Mouse (Mus musculus) limb, embryonic 14.5 days (tissue): ENCODE results near the gene Smarce1. TPM values are rescaled to one million over a fixed set of nuclear protein-coding genes. Genes with fewer than 3 reads are reported as not detected.

Experiments used
- ATAC-seq: fragments of 200-750 bp; cut with Nextera tagmentation; 2 replicates; pipeline ENCODE4 v1.8.0; 2017; ENCODE audit warnings: low read depth, moderate number of reproducible peaks, moderate TSS enrichment; ENCODE audit not compliant: low FRiP score
- DNase-seq: peaks from one replicate; pipeline ENCODE4 v3.0.0-alpha.2; 2015; ENCODE audit warnings: low spot score
- H3K27ac ChIP-seq: fragments of 300-500 bp; sonication (generic); replicated peaks from 2 replicates; pipeline ENCODE4 v1.5.1; 2014; ENCODE audit warnings: low read depth, mild to moderate bottlenecking, low read length, moderate library complexity, mixed read lengths
- H3K27me3 ChIP-seq: fragments of 300-500 bp; sonication (generic); 2 replicates; pipeline ENCODE4 v1.6.1; 2014; ENCODE audit warnings: low read length, mixed read lengths; ENCODE audit not compliant: control insufficient read depth, insufficient read depth
- H3K36me3 ChIP-seq: fragments of 300-500 bp; sonication (generic); 2 replicates; pipeline ENCODE4 v1.6.1; 2014; ENCODE audit warnings: mild to moderate bottlenecking, low read length, moderate library complexity, mixed read lengths; ENCODE audit not compliant: control insufficient read depth, insufficient read depth
- H3K4me1 ChIP-seq: fragments of 300-500 bp; sonication (generic); 2 replicates; pipeline ENCODE4 v1.6.1; 2014; ENCODE audit warnings: antibody characterized with exemption, low read length, mixed read lengths; ENCODE audit not compliant: control insufficient read depth, insufficient read depth
- H3K4me2 ChIP-seq: fragments of 300-500 bp; sonication (generic); replicated peaks from 2 replicates; pipeline ENCODE4 v1.6.1; 2014; ENCODE audit warnings: low read depth, mild to moderate bottlenecking, low read length, moderate library complexity; ENCODE audit not compliant: severe bottlenecking
- H3K4me3 ChIP-seq: fragments of 300-500 bp; sonication (generic); replicated peaks from 2 replicates; pipeline ENCODE4 v1.5.1; 2014; ENCODE audit warnings: low read length
- H3K9ac ChIP-seq: fragments of 300-500 bp; sonication (generic); 2 replicates; pipeline ENCODE4 v1.6.1; 2014; ENCODE audit warnings: mild to moderate bottlenecking, low read depth, low read length, moderate library complexity; ENCODE audit not compliant: severe bottlenecking
- H3K9me3 ChIP-seq: fragments of 300-500 bp; sonication (generic); 2 replicates; pipeline ENCODE4 v1.6.1; 2016; ENCODE audit warnings: low read length; ENCODE audit not compliant: control insufficient read depth
- POLR2A ChIP-seq: fragments of 200-500 bp; IDR thresholded peaks from 2 replicates; pipeline ENCODE4 v1.8.0; 2012; ENCODE audit warnings: inconsistent platforms, mild to moderate bottlenecking, moderate library complexity, borderline replicate concordance; ENCODE audit not compliant: insufficient read depth, insufficient read length; ENCODE audit errors: extremely low read depth
- WGBS: fragments of 180-500 bp; shearing (Covaris S2); extraction: QIAGEN DNeasy Blood & Tissue Kit; methylation state at CpG from one replicate; pipeline ENCODE4 v1.1.7; 2014; 5-methylcytosine and 5-hydroxymethylcytosine counted together
- polyA plus RNA-seq, 2 experiments: library from polyadenylated mRNA; depleted of rRNA in 1 of 2; stranded (reverse) in 1 of 2; unstranded in 1 of 2; fragments of >200 nt; fragmentation: Nextera tagmentation in 1 of 2; extraction: Ambion mirVana in 1 of 2; gene quantifications; 2 replicates each; pipeline versions ENCODE4 v1.2.1 to v1.2.3; 2012 to 2014

Smarce1 gene
- polyA plus RNA-seq, 2 experiments, result 166 to 180 TPM

DNA sequence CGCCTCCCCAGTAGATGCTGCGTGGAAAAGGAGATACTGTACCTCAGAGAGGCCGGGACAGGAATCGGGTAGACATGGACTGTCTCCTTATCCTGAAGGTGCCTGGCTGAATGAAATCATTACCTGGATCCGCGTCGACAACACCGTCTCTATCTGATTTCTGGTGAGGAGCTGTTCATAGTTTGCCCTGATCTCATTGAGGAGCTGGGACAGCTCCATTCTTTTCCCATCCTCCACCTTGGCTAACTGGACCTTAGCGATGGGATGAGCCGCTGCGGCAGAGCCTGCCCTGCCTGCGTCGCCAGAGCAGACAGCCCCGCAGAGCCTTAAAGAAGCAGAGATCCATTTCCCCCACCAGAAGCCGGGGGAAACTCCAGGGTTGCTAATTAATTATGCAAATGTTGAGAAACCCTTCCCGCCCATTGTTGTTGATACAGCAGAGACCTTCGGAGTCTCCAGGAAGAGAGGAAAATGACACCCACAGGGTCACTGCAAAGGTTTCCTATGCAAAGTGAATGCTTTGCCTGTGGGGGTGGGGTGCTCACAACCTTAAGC is 13.1 kb upstream of the Smarce1 start, which contains the start of gene Krt222:
Gene Krt222 (minus strand): TSS at position 266 of the 555 bp plus-strand sequence.
- no peak for TF ChIP-seq POLR2A
- Histone ChIP-seq H3K27ac (no peak within 1 kb of the TSS), H3K4me1 (no peaks in the 10 kb centered on the region), H3K9me3 (no peaks in the 10 kb centered on the region), H3K36me3 (no peaks in the 10 kb centered on the region), H3K4me2 (peak within 1 kb of the TSS; percentile 35), H3K9ac (0 out of 2 replicates have a peak within 1 kb of the TSS, but pooled peaks have one; percentile 31), H3K4me3 (peak within 1 kb of the TSS; percentile 18; the same call in 1 of the 2 replicates), H3K27me3 (no peaks in the 10 kb centered on the region)
- no peak for DNase-seq
- 4% methylated on average over 17 of the region's 17 CpGs for WGBS
- ATAC-seq, result no peak

DNA sequence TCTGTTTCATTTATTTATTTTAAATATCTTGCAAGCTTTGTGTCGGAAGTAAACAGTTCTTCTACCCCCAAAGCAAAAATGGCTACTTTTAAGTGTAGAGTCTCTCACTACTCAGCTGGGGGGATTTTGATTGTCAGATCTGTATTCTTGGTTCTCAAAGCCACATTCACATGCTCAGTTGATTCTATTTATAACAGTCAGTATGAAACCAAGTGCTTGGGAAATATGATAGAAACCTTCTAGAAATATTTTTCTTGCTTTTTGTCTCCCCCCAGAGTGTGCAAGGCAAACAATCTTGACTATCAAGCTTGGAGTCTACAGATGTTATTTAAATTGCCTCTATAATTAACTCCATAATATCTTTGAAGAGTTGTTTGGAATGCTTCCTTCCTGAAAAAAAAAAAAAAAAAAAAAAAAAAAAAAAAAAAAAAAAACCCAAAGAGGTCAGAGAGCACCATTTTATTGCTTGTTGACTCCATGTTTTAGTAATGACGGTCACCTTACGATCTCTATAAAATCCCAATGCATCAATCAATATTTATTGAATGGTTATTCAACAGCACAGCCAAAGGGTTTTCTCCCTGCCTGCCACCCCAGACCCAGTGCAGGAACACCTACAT is 12.5 kb upstream of the Smarce1 start:
- Histone ChIP-seq H3K4me1 (no peaks in the 10 kb centered on the region), H3K36me3 (no peaks in the 10 kb centered on the region), H3K9ac (0 out of 2 replicates have a peak overlapping the region, but pooled peaks have one; percentile 31), H3K4me3 (peak overlapping the region; percentile 18; the same call in 1 of the 2 replicates), H3K9me3 (no peaks in the 10 kb centered on the region), H3K27me3 (no peaks in the 10 kb centered on the region), H3K4me2 (peak overlapping the region; percentile 35), H3K27ac (no peak overlapping the region)
- no peak for DNase-seq
- WGBS, result 32% methylated on average over 3 of the region's 3 CpGs
- TF ChIP-seq POLR2A, result no peak
- ATAC-seq, result no peak

DNA sequence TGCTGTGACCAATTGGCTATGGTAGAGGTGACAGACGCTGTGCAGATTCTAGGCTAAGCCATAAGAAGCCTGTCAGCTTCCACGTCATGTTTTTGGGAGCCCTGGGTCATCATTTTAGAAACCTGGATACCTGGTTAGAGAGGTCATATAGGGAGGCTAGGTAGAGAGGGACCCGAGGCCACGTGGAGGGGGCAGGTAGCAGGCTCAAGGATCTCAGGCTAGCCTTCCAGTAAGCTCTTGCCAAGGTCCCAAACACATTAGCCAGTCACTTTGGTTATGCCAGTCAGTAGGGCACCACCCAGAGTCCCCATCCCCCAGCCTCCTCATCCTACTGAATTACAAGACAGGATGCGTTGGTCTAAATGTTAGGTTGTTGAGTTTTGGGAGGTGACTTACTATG is 11.2 kb upstream of the Smarce1 start:
- no peak overlapping the region for H3K27ac ChIP-seq
- H3K4me2 ChIP-seq, result no peak overlapping the region
- no peak overlapping the region for H3K9ac ChIP-seq
- no peaks in the 10 kb centered on the region for H3K27me3 ChIP-seq
- WGBS, result 78% methylated on average over 5 of the region's 5 CpGs
- DNase-seq (no peak), ATAC-seq (no peak)
- H3K4me3 ChIP-seq, result no peak overlapping the region
- no peaks in the 10 kb centered on the region for H3K9me3 ChIP-seq
- no peaks in the 10 kb centered on the region for H3K36me3 ChIP-seq
- TF ChIP-seq POLR2A, result no peak
- no peaks in the 10 kb centered on the region for H3K4me1 ChIP-seq

DNA sequence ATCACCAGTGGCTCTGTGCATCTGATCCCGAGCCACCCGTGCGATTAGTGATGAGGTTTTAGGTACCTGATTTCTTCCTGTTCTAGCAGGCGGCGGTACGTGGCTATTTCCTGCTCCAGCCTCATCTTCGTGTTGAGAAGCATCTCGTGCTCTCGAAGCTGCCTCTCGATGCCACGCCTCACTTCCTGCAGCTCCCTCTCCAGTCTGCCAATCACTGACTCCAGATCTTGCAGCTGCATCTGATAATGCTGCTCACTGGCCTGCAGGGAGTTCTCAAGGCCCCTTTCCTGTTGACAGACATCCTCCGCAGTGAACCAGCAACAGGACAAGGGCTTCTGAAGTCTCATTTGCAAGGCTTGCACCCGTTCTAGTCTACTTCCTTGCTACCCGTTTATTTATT is 7.7 kb upstream of the Smarce1 start:
- Histone ChIP-seq H3K4me2 (no peak overlapping the region), H3K27ac (no peak overlapping the region), H3K9ac (no peak overlapping the region), H3K4me3 (no peak overlapping the region), H3K27me3 (no peaks in the 10 kb centered on the region), H3K9me3 (no peaks in the 10 kb centered on the region), H3K36me3 (no peaks in the 10 kb centered on the region), H3K4me1 (no peaks in the 10 kb centered on the region)
- DNase-seq (no peak), ATAC-seq (no peak)
- no peak for TF ChIP-seq POLR2A
- WGBS, result 58% methylated on average over 13 of the region's 14 CpGs

DNA sequence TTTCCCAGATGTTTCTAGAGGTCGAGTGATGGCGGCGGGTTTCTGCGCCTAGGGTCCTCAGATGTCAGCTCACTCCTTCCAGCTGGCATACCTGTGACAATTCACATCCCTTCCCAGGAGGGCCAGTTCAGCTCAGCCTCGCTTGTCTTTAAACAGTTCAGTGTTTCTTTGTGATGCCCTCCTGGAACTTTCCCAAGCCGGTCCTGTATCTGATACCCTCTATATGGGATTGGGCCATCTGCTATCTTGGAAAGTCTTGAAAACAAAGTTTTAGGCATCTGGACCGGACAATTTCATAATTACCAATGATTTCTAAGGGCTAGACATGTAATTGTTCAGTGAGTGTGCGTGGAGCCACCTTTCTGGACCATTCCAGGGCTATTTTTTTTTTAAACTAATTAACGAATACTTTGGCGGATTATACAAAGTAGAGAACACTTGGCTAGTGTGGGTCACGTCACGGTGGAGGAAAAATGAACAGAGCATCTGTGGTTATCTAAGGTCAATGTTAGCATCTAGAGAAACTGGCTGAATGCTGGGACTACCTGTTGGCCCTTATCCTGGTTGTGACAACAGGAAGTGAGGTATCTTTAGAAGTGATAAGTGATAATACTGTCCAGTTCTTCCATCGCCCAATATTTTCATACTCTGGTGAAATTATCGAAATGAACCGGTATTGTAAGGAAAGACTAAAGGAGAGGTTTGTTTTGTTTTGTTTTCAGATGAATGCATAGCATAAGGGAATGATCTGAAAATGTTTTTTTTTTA is 416 bp upstream of the Smarce1 start:
- Histone ChIP-seq H3K9me3 (no peaks in the 10 kb centered on the region), H3K36me3 (peaks cover 18% of the 10 kb centered on the region), H3K4me3 (peak overlapping the region; percentile 88), H3K4me1 (peaks cover 22% of the 10 kb centered on the region), H3K9ac (peak overlapping the region; percentile 100), H3K27me3 (no peaks in the 10 kb centered on the region), H3K4me2 (peak overlapping the region; percentile 72), H3K27ac (peak overlapping the region; percentile 100)
- no peak for TF ChIP-seq POLR2A
- ATAC-seq (0 out of 2 replicates have a peak, but pooled peaks have one; percentile 32), DNase-seq (peak; percentile 51)
- WGBS, result 25% methylated on average over 15 of the region's 15 CpGs
